Mouse (Mus musculus) midbrain, embryonic 13.5 days (tissue): ENCODE measurements around the gene Mob3b. TPM values are rescaled to one million over a fixed set of nuclear protein-coding genes. Genes with fewer than 3 reads are reported as not detected.
"Not testable (repeated sequence)": the region's sequence is repeated elsewhere in the genome, so short reads cannot be mapped to it uniquely, and the experiment has no call there.

Experiments used
- ATAC-seq: fragments of 200-750 bp; cut with Nextera tagmentation; 2 replicates; pipeline ENCODE4 v1.8.0; 2017; ENCODE audit warnings: mild to moderate bottlenecking, moderate TSS enrichment, moderate library complexity
- H3K27ac ChIP-seq: fragments of 300-500 bp; sonication (generic); 2 replicates; pipeline ENCODE4 v1.5.1; 2015; ENCODE audit warnings: inconsistent platforms, mild to moderate bottlenecking, moderate library complexity
- H3K27me3 ChIP-seq: fragments of 300-500 bp; sonication (generic); 2 replicates; pipeline ENCODE4 v1.6.1; 2015; ENCODE audit warnings: mild to moderate bottlenecking, inconsistent platforms
- H3K36me3 ChIP-seq: fragments of 300-500 bp; sonication (generic); 2 replicates; pipeline ENCODE4 v1.6.1; 2015; ENCODE audit warnings: mild to moderate bottlenecking, inconsistent platforms
- H3K4me1 ChIP-seq: fragments of 300-500 bp; sonication (generic); replicated peaks from 2 replicates; pipeline ENCODE4 v1.6.1; 2015; ENCODE audit warnings: inconsistent platforms
- H3K4me2 ChIP-seq: fragments of 300-500 bp; sonication (generic); replicated peaks from 2 replicates; pipeline ENCODE4 v1.6.1; 2015; ENCODE audit warnings: moderate library complexity, mild to moderate bottlenecking, inconsistent platforms
- H3K4me3 ChIP-seq: fragments of 300-500 bp; sonication (generic); replicated peaks from 2 replicates; pipeline ENCODE4 v1.5.1; 2015; ENCODE audit warnings: mild to moderate bottlenecking, inconsistent platforms
- H3K9ac ChIP-seq: fragments of 300-500 bp; sonication (generic); replicated peaks from 2 replicates; pipeline ENCODE4 v1.6.1; 2015; ENCODE audit warnings: mild to moderate bottlenecking, inconsistent platforms
- H3K9me3 ChIP-seq: fragments of 300-500 bp; sonication (generic); 2 replicates; pipeline ENCODE4 v1.6.1; 2016; ENCODE audit warnings: mild to moderate bottlenecking, inconsistent platforms
- WGBS: fragments of 180-500 bp; shearing (Covaris S2); methylation state at CpG from one replicate; pipeline ENCODE4 v1.1.7; 2015; 5-methylcytosine and 5-hydroxymethylcytosine counted together
- polyA plus RNA-seq: library from polyadenylated mRNA; unstranded; fragments of >200 nt; fragmentation: Nextera tagmentation; extraction: Ambion mirVana; gene quantifications from 2 replicates; pipeline ENCODE4 v1.2.1, GENCODE M21; 2015

Gene Mob3b
- polyA plus RNA-seq, 1 experiment from 2014 or later, result 14.9 TPM

GRCm38 (mm10) chr4:34964906-34965305 lies 192.4 kb downstream of the Mob3b start:
- WGBS, result 65% methylated on average over 10 of the region's 10 CpGs

GRCm38 (mm10) chr4:34963999-34964398 lies 193.3 kb downstream of the Mob3b start:
- ATAC-seq, result no peak
- Histone ChIP-seq H3K4me1 (0 out of 2 replicates have a peak, but pooled peaks cover 2% of the 10 kb centered on the region), H3K9me3 (no peaks in the 10 kb centered on the region), H3K9ac (no peak overlapping the region), H3K36me3 (no peaks in the 10 kb centered on the region), H3K4me2 (no peak overlapping the region), H3K27me3 (no peaks in the 10 kb centered on the region), H3K27ac (no peak overlapping the region), H3K4me3 (no peak overlapping the region)
- WGBS, result 87% methylated on average over 13 of the region's 13 CpGs

More at GRCm38 (mm10) chr4:34964906-34965305, 192.4 kb downstream of the Mob3b start:
- no peak overlapping the region for H3K27ac ChIP-seq
- no peaks in the 10 kb centered on the region for H3K9me3 ChIP-seq
- H3K4me2 ChIP-seq, result no peak overlapping the region
- H3K27me3 ChIP-seq, result no peaks in the 10 kb centered on the region
- 0 out of 2 replicates have a peak, but pooled peaks cover 2% of the 10 kb centered on the region for H3K4me1 ChIP-seq
- no peak for ATAC-seq
- no peak overlapping the region for H3K4me3 ChIP-seq
- no peaks in the 10 kb centered on the region for H3K36me3 ChIP-seq
- no peak overlapping the region for H3K9ac ChIP-seq

GRCm38 (mm10) chr4:34960781-34961560 lies 196.3 kb downstream of the Mob3b start:
- 0 out of 2 replicates have a peak, but pooled peaks cover 2% of the 10 kb centered on the region for H3K4me1 ChIP-seq
- H3K36me3 ChIP-seq, result no peaks in the 10 kb centered on the region
- H3K4me2 ChIP-seq, result no peak overlapping the region
- no peaks in the 10 kb centered on the region for H3K27me3 ChIP-seq
- 78% methylated on average over 15 of the region's 15 CpGs for WGBS
- ATAC-seq, result no peak
- no peak overlapping the region for H3K27ac ChIP-seq
- H3K9me3 ChIP-seq, result no peaks in the 10 kb centered on the region
- H3K4me3 ChIP-seq, result no peak overlapping the region
- no peak overlapping the region for H3K9ac ChIP-seq

- Histone ChIP-seq H3K27me3 (no peaks in the 10 kb centered on the region), H3K9me3 (no peaks in the 10 kb centered on the region), H3K4me3 (no peak overlapping the region), H3K4me2 (no peak overlapping the region), H3K36me3 (no peaks in the 10 kb centered on the region), H3K27ac (no peak overlapping the region), H3K9ac (no peak overlapping the region), H3K4me1 (0 out of 2 replicates have a peak, but pooled peaks cover 2% of the 10 kb centered on the region)
- ATAC-seq, result no peak
- WGBS, result 89% methylated on average over 6 of the region's 6 CpGs
Observed at GRCm38 (mm10) chr4:34959477-34959876, 197.8 kb downstream of the Mob3b start.

- ATAC-seq, result peak; percentile 84
- H3K4me3 ChIP-seq, result no peak overlapping the region
- no peak overlapping the region for H3K27ac ChIP-seq
- H3K9me3 ChIP-seq, result no peaks in the 10 kb centered on the region
- H3K36me3 ChIP-seq, result 0 out of 2 replicates have a peak, but pooled peaks cover 2% of the 10 kb centered on the region
- H3K27me3 ChIP-seq, result no peaks in the 10 kb centered on the region
- no peak overlapping the region for H3K4me2 ChIP-seq
- WGBS, result 46% methylated on average over 12 of the region's 12 CpGs
- no peak overlapping the region for H3K9ac ChIP-seq
- H3K4me1 ChIP-seq, result 0 out of 2 replicates have a peak, but pooled peaks cover 2% of the 10 kb centered on the region
Observed at GRCm38 (mm10) chr4:34958155-34959028, 198.9 kb downstream of the Mob3b start.

DNA sequence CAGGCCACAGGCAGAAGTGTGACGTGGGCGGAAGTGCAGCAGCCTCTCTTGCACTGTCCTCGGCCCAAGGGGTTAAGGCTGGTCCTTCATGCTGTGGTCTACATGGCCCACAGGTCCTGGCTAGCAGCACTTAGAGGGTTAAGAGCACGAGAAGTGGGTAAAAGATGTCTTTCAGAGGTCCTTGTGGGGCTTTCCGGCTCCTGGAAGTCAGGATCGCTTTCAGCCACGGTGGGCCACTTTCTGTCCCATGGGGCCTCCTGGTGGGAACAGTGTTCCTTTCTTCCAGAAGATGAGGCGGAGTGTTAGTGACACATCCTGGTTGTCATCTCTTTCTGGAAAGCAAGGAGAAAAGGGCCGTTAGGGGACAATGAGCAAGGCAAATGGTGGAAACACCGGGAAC lies 203.6 kb downstream of the Mob3b start:
- Histone ChIP-seq H3K27me3 (no peaks in the 10 kb centered on the region), H3K36me3 (0 out of 2 replicates have a peak, but pooled peaks cover 3% of the 10 kb centered on the region), H3K4me2 (no peak overlapping the region), H3K4me3 (no peak overlapping the region), H3K9ac (no peak overlapping the region), H3K4me1 (no peaks in the 10 kb centered on the region), H3K27ac (no peak overlapping the region), H3K9me3 (no peaks in the 10 kb centered on the region)
- WGBS, result 86% methylated on average over 10 of the region's 10 CpGs
- ATAC-seq, result no peak

GRCm38 (mm10) chr4:34947181-34947580 lies 210.1 kb downstream of the Mob3b start:
- H3K27ac ChIP-seq, result no peak overlapping the region
- H3K4me1 ChIP-seq, result no peaks in the 10 kb centered on the region
- H3K36me3 ChIP-seq, result no peaks in the 10 kb centered on the region
- H3K27me3 ChIP-seq, result no peaks in the 10 kb centered on the region
- no peak overlapping the region for H3K9ac ChIP-seq
- H3K9me3 ChIP-seq, result no peaks in the 10 kb centered on the region
- H3K4me3 ChIP-seq, result no peak overlapping the region
- ATAC-seq, result no peak
- no peak overlapping the region for H3K4me2 ChIP-seq

GRCm38 (mm10) chr4:34941046-34941445 lies 216.2 kb downstream of the Mob3b start:
- H3K27ac ChIP-seq, result no peak overlapping the region
- no peaks in the 10 kb centered on the region for H3K36me3 ChIP-seq
- H3K4me2 ChIP-seq, result no peak overlapping the region
- no peaks in the 10 kb centered on the region for H3K4me1 ChIP-seq
- H3K9me3 ChIP-seq, result no peaks in the 10 kb centered on the region
- 95% methylated on average over 25 of the region's 25 CpGs for WGBS
- no peaks in the 10 kb centered on the region for H3K27me3 ChIP-seq
- no peak for ATAC-seq
- no peak overlapping the region for H3K4me3 ChIP-seq
- no peak overlapping the region for H3K9ac ChIP-seq

DNA sequence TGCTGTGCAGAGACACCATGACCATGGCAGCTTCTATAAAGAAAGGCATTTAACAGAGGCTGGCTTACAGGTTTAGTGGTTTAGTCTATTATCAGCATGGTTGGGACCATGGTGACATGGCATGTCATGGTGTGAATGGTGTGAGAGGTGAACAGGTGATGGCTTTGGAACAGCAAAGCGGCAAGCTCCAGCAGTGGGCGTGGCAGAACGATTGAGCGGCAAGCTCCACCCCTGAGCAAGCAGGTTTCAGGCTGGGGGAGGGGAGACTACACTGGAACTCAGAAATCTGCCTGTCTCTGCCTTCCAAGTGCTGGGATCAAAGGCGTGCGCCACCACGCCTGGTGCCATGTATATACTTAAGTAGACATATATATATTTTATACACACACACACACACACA lies 228.9 kb downstream of the Mob3b start:
- H3K4me1 ChIP-seq, H3K9me3 ChIP-seq, H3K4me2 ChIP-seq, H3K4me3 ChIP-seq, H3K27ac ChIP-seq, H3K27me3 ChIP-seq, ATAC-seq, H3K9ac ChIP-seq, H3K36me3 ChIP-seq: not testable (repeated sequence)
- 86% methylated on average over 7 of the region's 7 CpGs for WGBS

GRCm38 (mm10) chr4:34922177-34922870 lies 235.0 kb downstream of the Mob3b start:
- Histone ChIP-seq H3K27ac (no peak overlapping the region), H3K36me3 (no peaks in the 10 kb centered on the region), H3K9ac (no peak overlapping the region), H3K9me3 (no peaks in the 10 kb centered on the region), H3K4me1 (no peaks in the 10 kb centered on the region), H3K27me3 (no peaks in the 10 kb centered on the region), H3K4me2 (no peak overlapping the region), H3K4me3 (no peak overlapping the region)
- no peak for ATAC-seq
- WGBS, result 66% methylated on average over 6 of the region's 6 CpGs

DNA sequence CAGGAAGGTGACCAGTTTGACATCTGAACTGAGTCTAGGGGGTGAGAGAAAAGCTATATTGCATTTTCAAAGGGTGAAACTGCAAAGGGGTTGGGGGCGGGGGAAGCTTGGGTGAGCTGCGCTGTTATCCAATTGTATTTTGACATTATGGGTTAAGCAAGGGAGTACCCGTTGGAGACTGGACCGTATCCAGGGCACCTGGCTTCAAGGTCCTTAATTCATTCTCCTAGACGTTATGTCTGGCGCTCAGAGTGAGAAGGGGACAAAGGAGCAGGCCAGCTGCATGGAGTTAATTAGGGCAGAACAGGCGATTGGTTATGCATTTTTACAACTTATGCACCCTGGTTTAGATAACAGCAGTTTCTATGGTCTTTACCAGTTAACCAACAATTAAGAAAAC lies 239.9 kb downstream of the Mob3b start:
- Histone ChIP-seq H3K9ac (no peak overlapping the region), H3K4me2 (no peak overlapping the region), H3K27me3 (no peaks in the 10 kb centered on the region), H3K27ac (no peak overlapping the region), H3K4me1 (no peaks in the 10 kb centered on the region), H3K9me3 (no peaks in the 10 kb centered on the region), H3K36me3 (no peaks in the 10 kb centered on the region), H3K4me3 (no peak overlapping the region)
- ATAC-seq, result no peak
- 61% methylated on average over 7 of the region's 7 CpGs for WGBS

- WGBS, result 84% methylated on average over 3 of the region's 3 CpGs
- ATAC-seq, result no peak
Observed at GRCm38 (mm10) chr4:34912171-34912570, 245.1 kb downstream of the Mob3b start.

More at GRCm38 (mm10) chr4:34912171-34912570, 245.1 kb downstream of the Mob3b start:
- Histone ChIP-seq H3K4me3 (no peak overlapping the region), H3K9ac (no peak overlapping the region), H3K9me3 (no peaks in the 10 kb centered on the region), H3K36me3 (no peaks in the 10 kb centered on the region), H3K4me2 (no peak overlapping the region), H3K4me1 (no peaks in the 10 kb centered on the region), H3K27me3 (no peaks in the 10 kb centered on the region), H3K27ac (no peak overlapping the region)
